Mouse (Mus musculus) liver, embryonic 13.5 days (tissue): ENCODE measurements around the gene Mtmr3. TPM values are rescaled to one million over a fixed set of nuclear protein-coding genes. Genes with fewer than 3 reads are reported as not detected.

ENCODE experiments used
- ATAC-seq: fragments of 200-750 bp; cut with Nextera tagmentation; 2 replicates; pipeline ENCODE4 v1.8.0; 2017; ENCODE audit warnings: low read depth, mild to moderate bottlenecking, moderate number of reproducible peaks, moderate library complexity
- DNase-seq: peaks from one replicate; pipeline ENCODE4 v3.0.0; 2022
- H3K27ac ChIP-seq: fragments of 300-500 bp; sonication (generic); 2 replicates; pipeline ENCODE4 v1.5.1; 2015; ENCODE audit warnings: moderate library complexity, mild to moderate bottlenecking, inconsistent platforms
- H3K27me3 ChIP-seq: fragments of 300-500 bp; sonication (generic); 2 replicates; pipeline ENCODE4 v1.6.1; 2015; ENCODE audit warnings: mild to moderate bottlenecking, inconsistent platforms
- H3K36me3 ChIP-seq: fragments of 300-500 bp; sonication (generic); 2 replicates; pipeline ENCODE4 v1.6.1; 2015; ENCODE audit warnings: mild to moderate bottlenecking, inconsistent platforms
- H3K4me1 ChIP-seq: fragments of 300-500 bp; sonication (generic); replicated peaks from 2 replicates; pipeline ENCODE4 v1.6.1; 2015; ENCODE audit warnings: inconsistent platforms
- H3K4me2 ChIP-seq: fragments of 300-500 bp; sonication (generic); 2 replicates; pipeline ENCODE4 v1.6.1; 2015; ENCODE audit warnings: inconsistent platforms, mild to moderate bottlenecking, moderate library complexity
- H3K4me3 ChIP-seq: fragments of 300-500 bp; sonication (generic); replicated peaks from 2 replicates; pipeline ENCODE4 v1.5.1; 2015; ENCODE audit warnings: mild to moderate bottlenecking, inconsistent platforms
- H3K9ac ChIP-seq: fragments of 300-500 bp; sonication (generic); 2 replicates; pipeline ENCODE4 v1.6.1; 2015; ENCODE audit warnings: mild to moderate bottlenecking, inconsistent platforms
- H3K9me3 ChIP-seq: fragments of 300-500 bp; sonication (generic); replicated peaks from 2 replicates; pipeline ENCODE4 v1.6.1; 2016; ENCODE audit warnings: inconsistent platforms
- WGBS: fragments of 180-500 bp; shearing (Covaris S2); methylation state at CpG from one replicate; pipeline ENCODE4 v1.1.7; 2015; ENCODE audit not compliant: insufficient replicate concordance; 5-methylcytosine and 5-hydroxymethylcytosine counted together
- polyA plus RNA-seq: library from polyadenylated mRNA; unstranded; fragments of >200 nt; fragmentation: Nextera tagmentation; extraction: Ambion mirVana; gene quantifications from 2 replicates; pipeline ENCODE4 v1.2.1, GENCODE M21; 2015

The Mtmr3 gene
- polyA plus RNA-seq, 1 experiment from 2014 or later, result 24.0 TPM

DNA sequence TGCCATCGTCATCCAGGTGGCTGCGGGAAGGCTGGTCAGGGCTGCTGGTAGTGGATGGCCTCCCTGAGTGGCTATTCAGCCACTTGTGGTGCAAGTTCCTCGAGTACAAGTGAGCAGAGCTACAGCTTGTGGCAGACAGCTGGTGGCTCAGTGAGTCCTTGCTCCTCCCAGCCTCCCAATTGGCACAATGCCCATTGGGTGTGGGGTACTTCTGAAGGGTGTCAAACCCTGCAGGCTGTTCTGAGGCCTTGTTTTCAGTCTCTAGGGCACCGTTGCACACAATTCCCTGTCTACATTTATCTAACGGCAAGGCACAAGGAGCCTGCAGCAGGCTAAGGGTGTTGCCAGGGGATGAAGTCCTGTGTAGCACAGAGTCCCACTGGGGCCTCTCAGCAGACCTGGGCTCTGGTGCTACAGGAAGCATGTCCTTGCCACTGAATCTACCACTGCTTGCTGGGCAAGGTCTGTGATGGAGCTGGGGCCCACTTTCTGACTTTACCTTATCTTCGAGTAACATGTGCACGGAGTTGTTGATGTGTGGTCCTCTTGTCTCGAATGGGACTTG, 107.2 kb downstream of the Mtmr3 start:
- Histone ChIP-seq H3K4me3 (peak overlapping the region; percentile 6; the same call in 1 of the 2 replicates), H3K36me3 (peaks cover 100% of the 10 kb centered on the region), H3K4me2 (peak overlapping the region; percentile 49)

DNA sequence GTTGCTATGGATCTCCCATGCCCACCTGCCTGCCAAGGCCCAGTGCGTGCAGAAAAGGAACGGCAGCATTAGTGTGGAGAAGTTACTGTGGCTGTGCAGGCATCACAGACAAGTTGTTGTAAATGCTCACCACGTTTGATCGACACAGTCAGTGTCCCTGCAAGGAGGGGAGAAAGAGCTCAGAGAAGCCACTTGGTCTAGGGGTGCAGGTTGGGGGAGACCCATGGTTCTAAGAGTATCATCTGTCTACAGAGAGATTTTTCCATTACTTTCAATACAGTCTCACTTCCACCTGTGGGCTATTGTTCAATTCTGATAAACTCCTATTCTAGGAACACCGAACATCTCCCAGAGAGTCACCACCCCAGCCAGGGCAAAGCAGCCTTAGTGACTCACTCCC, 110.1 kb downstream of the Mtmr3 start:
- Histone ChIP-seq H3K4me2 (no peak overlapping the region), H3K4me3 (no peak overlapping the region), H3K27ac (no peak overlapping the region), H3K9ac (no peak overlapping the region), H3K36me3 (peaks cover 100% of the 10 kb centered on the region), H3K4me1 (peaks cover 44% of the 10 kb centered on the region), H3K27me3 (no peaks in the 10 kb centered on the region), H3K9me3 (no peaks in the 10 kb centered on the region)
- 88% methylated on average over 5 of the region's 5 CpGs for WGBS
- DNase-seq (no peak), ATAC-seq (no peak)

More for the DNA sequence above, 107.2 kb downstream of the Mtmr3 start:
- peak; percentile 76 for DNase-seq
- no peaks in the 10 kb centered on the region for H3K9me3 ChIP-seq
- WGBS, result 38% methylated on average over 8 of the region's 8 CpGs
- H3K4me1 ChIP-seq, result peaks cover 56% of the 10 kb centered on the region
- ATAC-seq, result peak; percentile 99
- peak overlapping the region; percentile 96 for H3K27ac ChIP-seq
- peak overlapping the region; percentile 65 for H3K9ac ChIP-seq
- H3K27me3 ChIP-seq, result no peaks in the 10 kb centered on the region

DNA sequence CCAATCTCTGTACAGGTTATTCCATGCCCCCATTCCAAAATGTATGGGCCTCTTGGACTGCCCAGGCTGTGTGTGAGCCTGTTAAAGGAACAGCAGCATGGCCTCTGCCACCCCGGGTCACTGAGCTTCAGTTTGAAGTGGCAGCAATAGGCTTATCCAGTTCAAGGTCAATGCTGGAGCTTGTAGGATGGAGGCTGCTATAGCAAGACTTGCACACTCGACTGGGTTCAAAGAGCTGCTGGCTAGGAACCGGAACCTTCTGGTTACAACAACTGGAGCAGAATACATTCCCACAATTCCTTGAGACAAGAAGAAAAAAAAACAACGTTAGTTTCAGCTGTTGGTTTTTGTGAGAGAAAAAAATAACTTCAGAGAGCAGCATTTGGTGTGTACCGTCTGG, 112.0 kb downstream of the Mtmr3 start:
- WGBS, result 83% methylated on average over 5 of the region's 5 CpGs
- Histone ChIP-seq H3K36me3 (peaks cover 97% of the 10 kb centered on the region), H3K27me3 (no peaks in the 10 kb centered on the region), H3K4me1 (peaks cover 25% of the 10 kb centered on the region), H3K27ac (peak overlapping the region; percentile 6; the same call in 1 of the 2 replicates), H3K9ac (no peak overlapping the region), H3K4me3 (no peak overlapping the region), H3K4me2 (no peak overlapping the region), H3K9me3 (no peaks in the 10 kb centered on the region)
- ATAC-seq (no peak), DNase-seq (no peak)

DNA sequence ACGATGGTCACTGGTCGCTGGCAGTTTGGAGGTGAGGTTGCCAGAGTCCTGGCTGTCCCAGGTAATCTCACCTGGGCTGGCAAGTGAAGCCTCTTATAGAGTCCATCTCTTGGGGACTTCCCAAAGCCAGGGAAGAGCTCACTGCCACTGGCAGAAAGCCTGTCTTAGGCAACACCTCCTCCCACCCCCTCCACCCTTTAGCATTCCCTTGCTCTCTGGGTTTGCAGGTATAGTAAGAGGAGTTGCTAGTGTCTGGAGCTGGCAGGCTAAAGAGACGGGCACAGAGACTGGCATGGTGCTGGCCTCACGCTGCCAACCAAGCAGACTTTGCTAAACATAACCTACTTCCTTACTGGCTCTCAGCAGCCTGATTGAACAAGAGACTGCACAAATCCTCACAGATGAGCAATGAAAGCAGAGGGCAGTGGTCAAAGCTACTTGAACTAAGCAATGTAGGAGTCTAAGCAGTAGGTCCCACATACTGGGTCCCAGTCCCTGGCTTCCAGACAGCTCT, 118.4 kb downstream of the Mtmr3 start:
- H3K9ac ChIP-seq, result no peak overlapping the region
- ATAC-seq, result no peak
- no peak overlapping the region for H3K27ac ChIP-seq
- WGBS, result 77% methylated on average over 4 of the region's 4 CpGs
- H3K27me3 ChIP-seq, result no peaks in the 10 kb centered on the region
- DNase-seq, result no peak
- no peaks in the 10 kb centered on the region for H3K9me3 ChIP-seq
- no peak overlapping the region for H3K4me2 ChIP-seq
- H3K36me3 ChIP-seq, result peaks cover 33% of the 10 kb centered on the region
- H3K4me1 ChIP-seq, result no peaks in the 10 kb centered on the region
- H3K4me3 ChIP-seq, result no peak overlapping the region

DNA sequence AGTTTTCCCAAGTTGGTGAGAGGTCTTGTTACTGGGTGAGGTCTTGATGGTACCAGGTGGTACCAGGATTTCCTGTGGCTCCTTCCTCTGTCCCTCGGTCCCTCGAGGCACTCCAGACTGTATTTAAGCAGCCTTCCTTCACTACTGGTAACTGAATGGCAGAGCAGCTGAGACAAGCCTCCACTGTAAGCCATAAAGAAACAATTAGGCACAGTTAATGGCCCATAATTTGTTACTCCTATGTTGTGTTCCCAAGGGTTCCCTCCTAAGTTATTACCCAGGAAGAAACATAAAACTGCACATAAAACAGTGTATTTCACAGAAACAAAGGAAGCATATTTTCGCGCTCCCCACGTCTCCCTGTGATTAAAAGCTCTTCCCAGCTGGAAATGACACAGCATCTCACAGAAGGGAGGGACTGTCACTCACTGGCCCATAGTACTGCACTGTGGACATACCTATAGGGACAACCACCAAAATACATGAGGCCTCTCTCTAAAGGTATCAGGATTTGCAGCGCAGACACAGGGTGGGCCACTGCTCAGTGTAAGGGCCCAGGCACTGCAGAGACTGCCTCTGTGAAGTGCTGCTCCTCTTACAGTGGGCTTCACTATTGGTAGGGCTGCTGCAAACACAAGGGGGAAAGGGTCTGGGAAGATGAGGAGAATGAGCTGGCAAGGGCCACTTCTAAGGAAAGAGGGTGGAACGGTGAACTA, 122.0 kb downstream of the Mtmr3 start:
- Histone ChIP-seq H3K4me2 (no peak overlapping the region), H3K4me1 (no peaks in the 10 kb centered on the region), H3K27me3 (no peaks in the 10 kb centered on the region), H3K36me3 (no peaks in the 10 kb centered on the region), H3K4me3 (no peak overlapping the region), H3K9ac (no peak overlapping the region), H3K9me3 (no peaks in the 10 kb centered on the region), H3K27ac (no peak overlapping the region)
- 72% methylated on average over 7 of the region's 7 CpGs for WGBS
- DNase-seq (no peak), ATAC-seq (no peak)

DNA sequence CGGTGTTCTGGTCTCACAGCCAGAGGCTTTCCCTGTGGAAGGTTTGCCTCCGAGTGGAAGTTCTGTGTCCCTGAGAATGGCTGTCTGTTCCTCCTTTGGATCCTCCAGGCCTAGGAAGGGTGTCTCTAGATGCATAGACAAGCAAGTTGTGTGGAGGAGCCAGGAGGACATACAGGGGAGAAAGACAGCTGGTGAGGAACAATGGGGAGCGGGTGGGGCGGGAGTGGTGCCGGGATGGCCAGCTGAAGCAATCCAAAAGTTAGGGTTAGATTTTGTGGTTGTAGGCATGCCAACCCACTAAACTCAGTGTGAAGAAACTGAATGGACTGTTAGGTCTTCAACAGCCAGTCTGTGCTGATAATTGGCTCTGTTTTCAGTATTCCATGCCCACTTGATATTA, 122.9 kb downstream of the Mtmr3 start:
- H3K4me3 ChIP-seq, result no peak overlapping the region
- H3K36me3 ChIP-seq, result no peaks in the 10 kb centered on the region
- H3K9ac ChIP-seq, result no peak overlapping the region
- H3K9me3 ChIP-seq, result no peaks in the 10 kb centered on the region
- no peaks in the 10 kb centered on the region for H3K4me1 ChIP-seq
- H3K27ac ChIP-seq, result no peak overlapping the region
- H3K27me3 ChIP-seq, result no peaks in the 10 kb centered on the region
- DNase-seq (no peak), ATAC-seq (no peak)
- H3K4me2 ChIP-seq, result no peak overlapping the region
- WGBS, result 78% methylated on average over 5 of the region's 5 CpGs

DNA sequence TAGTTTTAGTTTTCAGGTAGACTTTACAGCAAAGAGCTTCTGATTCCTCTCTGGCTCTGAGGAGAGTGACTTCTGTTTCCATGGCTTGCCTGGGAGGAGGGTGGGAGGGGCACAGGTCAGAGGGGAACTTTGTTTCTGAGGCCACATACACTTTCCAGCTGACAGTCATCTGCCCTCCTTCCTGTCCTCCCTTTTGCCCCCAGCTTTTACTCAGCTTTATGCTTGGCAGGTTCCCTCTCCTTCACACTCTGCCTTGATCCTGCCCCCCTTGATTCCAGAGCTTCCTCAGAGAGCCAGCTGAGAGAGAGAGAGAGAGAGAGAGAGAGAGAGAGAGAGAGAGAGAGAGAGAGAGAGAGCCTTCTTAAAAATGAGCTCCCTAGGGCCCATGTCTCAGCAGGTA, 123.4 kb downstream of the Mtmr3 start:
- Histone ChIP-seq H3K27ac (no peak overlapping the region), H3K27me3 (no peaks in the 10 kb centered on the region), H3K9ac (no peak overlapping the region), H3K36me3 (no peaks in the 10 kb centered on the region), H3K9me3 (no peaks in the 10 kb centered on the region), H3K4me3 (no peak overlapping the region), H3K4me1 (0 out of 2 replicates have a peak, but pooled peaks cover 2% of the 10 kb centered on the region), H3K4me2 (no peak overlapping the region)
- ATAC-seq, result no peak
- no peak for DNase-seq

DNA sequence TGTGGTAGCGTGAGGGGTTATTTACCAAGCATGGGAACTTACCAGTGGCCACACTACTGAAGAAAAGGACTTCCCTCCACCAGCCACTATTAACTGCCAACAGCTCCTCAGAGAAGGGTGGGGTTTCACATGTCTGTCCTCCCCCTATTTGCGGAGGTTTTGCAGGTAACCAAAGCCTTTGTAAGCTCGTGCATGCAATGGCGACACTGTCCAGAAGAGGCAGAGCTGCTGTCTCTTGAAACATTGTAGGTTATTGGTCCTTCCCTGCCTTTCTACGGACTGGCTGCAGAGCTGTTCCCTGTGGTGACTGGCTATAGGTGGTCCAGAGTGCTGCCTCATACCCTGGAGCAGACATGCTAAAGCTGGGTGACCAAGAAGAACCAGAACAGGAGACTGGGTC, 125.6 kb downstream of the Mtmr3 start:
- H3K27ac ChIP-seq, result no peak overlapping the region
- no peaks in the 10 kb centered on the region for H3K36me3 ChIP-seq
- H3K27me3 ChIP-seq, result no peaks in the 10 kb centered on the region
- H3K9me3 ChIP-seq, result no peaks in the 10 kb centered on the region
- DNase-seq (no peak), ATAC-seq (no peak)
- H3K4me1 ChIP-seq, result 0 out of 2 replicates have a peak, but pooled peaks cover 7% of the 10 kb centered on the region
- H3K4me2 ChIP-seq, result no peak overlapping the region
- 66% methylated on average over 5 of the region's 5 CpGs for WGBS
- no peak overlapping the region for H3K9ac ChIP-seq
- H3K4me3 ChIP-seq, result no peak overlapping the region

DNA sequence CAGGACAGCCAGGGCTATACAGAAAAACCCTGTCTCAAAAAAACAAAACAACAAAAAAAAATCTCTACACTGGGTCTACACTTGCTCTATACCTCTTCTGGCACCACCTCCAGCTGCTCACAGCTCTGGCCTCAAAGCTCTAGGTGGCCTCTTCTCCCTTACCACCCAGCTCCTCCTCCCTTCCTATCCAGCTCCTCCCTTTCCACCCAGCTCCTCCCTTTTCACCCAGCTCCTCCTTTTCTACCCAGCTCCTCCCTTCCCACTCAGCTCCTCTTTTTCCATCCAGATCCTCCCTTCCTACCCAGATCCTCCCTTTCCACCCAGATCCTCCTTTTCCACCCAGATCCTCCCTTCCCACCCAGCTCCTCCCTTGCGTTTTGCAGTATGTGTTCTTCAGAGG, 127.2 kb downstream of the Mtmr3 start:
- no peak; the same call in 1 of the 2 replicates for ATAC-seq
- Histone ChIP-seq H3K27me3 (no peaks in the 10 kb centered on the region; the same call in 1 of the 2 replicates), H3K4me2 (no peak overlapping the region), H3K4me1 (0 out of 2 replicates have a peak, but pooled peaks cover 7% of the 10 kb centered on the region), H3K36me3 (no peaks in the 10 kb centered on the region), H3K9me3 (no peaks in the 10 kb centered on the region), H3K27ac (no peak overlapping the region), H3K9ac (no peak overlapping the region), H3K4me3 (no peak overlapping the region)
- WGBS, result 72% methylated on average over 1 of the region's 1 CpGs
- DNase-seq, result no peak

DNA sequence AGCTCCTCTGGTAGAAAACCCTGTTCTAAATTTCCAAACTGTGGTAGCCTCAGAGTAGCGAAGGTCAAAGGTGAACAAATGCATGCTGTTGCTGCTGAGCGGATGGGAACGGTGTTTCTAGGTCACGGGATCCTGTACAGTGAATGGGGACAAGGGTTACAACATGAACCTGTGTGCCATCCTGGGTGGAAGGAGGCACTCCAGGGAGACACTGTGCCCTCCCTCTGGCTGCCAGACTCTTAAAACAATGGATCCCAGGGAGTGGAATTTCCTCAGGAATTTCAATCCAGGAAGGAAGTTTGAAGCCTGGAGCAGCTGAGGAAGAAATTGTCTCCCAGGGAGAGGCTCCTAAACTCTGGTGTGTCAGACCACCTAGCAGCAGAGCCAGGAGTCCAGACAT, 128.5 kb downstream of the Mtmr3 start:
- H3K27ac ChIP-seq, result no peak overlapping the region
- H3K27me3 ChIP-seq, result peaks cover 4% of the 10 kb centered on the region; the same call in 1 of the 2 replicates
- H3K9ac ChIP-seq, result no peak overlapping the region
- WGBS, result 63% methylated on average over 4 of the region's 4 CpGs
- no peak overlapping the region for H3K4me3 ChIP-seq
- no peak overlapping the region for H3K4me2 ChIP-seq
- H3K9me3 ChIP-seq, result no peaks in the 10 kb centered on the region
- no peaks in the 10 kb centered on the region for H3K36me3 ChIP-seq
- no peak for DNase-seq
- peaks cover 7% of the 10 kb centered on the region; the same call in 1 of the 2 replicates for H3K4me1 ChIP-seq
- no peak for ATAC-seq

DNA sequence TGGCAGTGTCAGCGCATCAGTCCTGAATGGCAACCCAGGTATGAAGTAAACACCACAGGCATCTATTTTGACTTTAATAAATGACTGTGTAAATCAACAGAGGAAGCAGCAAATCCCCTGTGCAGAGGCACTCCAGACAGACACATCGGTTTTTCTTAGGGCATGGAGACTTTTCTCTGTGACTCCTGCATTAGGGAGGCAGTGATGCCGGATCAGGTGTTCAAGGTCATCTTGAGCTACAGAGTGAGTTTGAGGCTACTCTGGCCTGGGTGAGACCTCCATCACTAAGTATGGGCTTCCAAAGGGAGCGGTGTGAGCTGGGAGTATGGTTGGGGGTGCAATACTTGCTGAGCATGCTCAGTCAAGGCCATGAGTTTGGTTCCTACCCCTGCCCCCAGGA, 130.0 kb downstream of the Mtmr3 start:
- no peak overlapping the region for H3K4me3 ChIP-seq
- no peak for ATAC-seq
- H3K9me3 ChIP-seq, result no peaks in the 10 kb centered on the region
- DNase-seq, result no peak
- peaks cover 15% of the 10 kb centered on the region; the same call in 1 of the 2 replicates for H3K4me1 ChIP-seq
- no peak overlapping the region for H3K9ac ChIP-seq
- no peaks in the 10 kb centered on the region for H3K36me3 ChIP-seq
- H3K27ac ChIP-seq, result no peak overlapping the region
- no peak overlapping the region for H3K4me2 ChIP-seq
- WGBS, result 76% methylated on average over 4 of the region's 4 CpGs
- peaks cover 16% of the 10 kb centered on the region; the same call in 1 of the 2 replicates for H3K27me3 ChIP-seq
